Mouse (Mus musculus) lung, postnatal 0 days (tissue): ENCODE results near the gene Mtnr1b. TPM values are rescaled to one million over a fixed set of nuclear protein-coding genes. Genes with fewer than 3 reads are reported as not detected.

Experiments used
- ATAC-seq: fragments of 200-750 bp; cut with Nextera tagmentation; 2 replicates; pipeline ENCODE4 v1.8.0; 2017; ENCODE audit warnings: moderate library complexity
- DNase-seq: peaks from one replicate; pipeline ENCODE4 v3.0.0-alpha.2; 2016; ENCODE audit warnings: low spot score
- H3K27ac ChIP-seq: fragments of 300-500 bp; sonication (generic); 2 replicates; pipeline ENCODE4 v1.5.1; 2014; ENCODE audit warnings: antibody characterized with exemption, mild to moderate bottlenecking, low read length, mixed read lengths
- H3K27me3 ChIP-seq: fragments of 300-500 bp; sonication (generic); replicated peaks from 2 replicates; pipeline ENCODE4 v1.6.1; 2014; ENCODE audit warnings: low read length, mixed read lengths; ENCODE audit not compliant: insufficient read depth
- H3K36me3 ChIP-seq: fragments of 300-500 bp; sonication (generic); 2 replicates; pipeline ENCODE4 v1.6.1; 2014; ENCODE audit warnings: low read length, mixed read lengths; ENCODE audit not compliant: insufficient read depth
- H3K4me1 ChIP-seq: fragments of 300-500 bp; sonication (generic); 2 replicates; pipeline ENCODE4 v1.6.1; 2014; ENCODE audit warnings: antibody characterized with exemption, low read depth, low read length, mixed read lengths; ENCODE audit not compliant: insufficient read depth
- H3K4me2 ChIP-seq: fragments of 300-500 bp; sonication (generic); replicated peaks from 2 replicates; pipeline ENCODE4 v1.6.1; 2014; ENCODE audit warnings: low read depth, mild to moderate bottlenecking, low read length, moderate library complexity, mixed read lengths
- H3K4me3 ChIP-seq: fragments of 300-500 bp; sonication (generic); 2 replicates; pipeline ENCODE4 v1.5.1; 2014; ENCODE audit warnings: low read depth, low read length
- H3K9ac ChIP-seq: fragments of 300-500 bp; sonication (generic); replicated peaks from 2 replicates; pipeline ENCODE4 v1.6.1; 2014; ENCODE audit warnings: low read depth, mild to moderate bottlenecking
- H3K9me3 ChIP-seq: fragments of 300-500 bp; sonication (generic); 2 replicates; pipeline ENCODE4 v1.6.1; 2016; ENCODE audit warnings: low read length, mixed read lengths
- CTCF ChIP-seq: IDR thresholded peaks from 2 replicates; pipeline ENCODE4 v1.5.1; 2016; ENCODE audit warnings: antibody characterized with exemption, mild to moderate bottlenecking
- EP300 ChIP-seq: IDR thresholded peaks from 2 replicates; pipeline ENCODE4 v1.6.1; 2016; ENCODE audit warnings: antibody characterized with exemption, mild to moderate bottlenecking, control low read depth
- WGBS: fragments of 180-500 bp; shearing (Covaris S2); extraction: QIAGEN DNeasy Blood & Tissue Kit; methylation state at CpG from one replicate; pipeline ENCODE4 v1.1.7; 2014; 5-methylcytosine and 5-hydroxymethylcytosine counted together
- polyA plus RNA-seq: library from polyadenylated mRNA; unstranded; fragments of >200 nt; fragmentation: Nextera tagmentation; extraction: Ambion mirVana; gene quantifications from 2 replicates; pipeline ENCODE4 v1.2.1, GENCODE M21; 2015

The Mtnr1b gene
- polyA plus RNA-seq, 1 experiment from 2014 or later = not detected

DNA sequence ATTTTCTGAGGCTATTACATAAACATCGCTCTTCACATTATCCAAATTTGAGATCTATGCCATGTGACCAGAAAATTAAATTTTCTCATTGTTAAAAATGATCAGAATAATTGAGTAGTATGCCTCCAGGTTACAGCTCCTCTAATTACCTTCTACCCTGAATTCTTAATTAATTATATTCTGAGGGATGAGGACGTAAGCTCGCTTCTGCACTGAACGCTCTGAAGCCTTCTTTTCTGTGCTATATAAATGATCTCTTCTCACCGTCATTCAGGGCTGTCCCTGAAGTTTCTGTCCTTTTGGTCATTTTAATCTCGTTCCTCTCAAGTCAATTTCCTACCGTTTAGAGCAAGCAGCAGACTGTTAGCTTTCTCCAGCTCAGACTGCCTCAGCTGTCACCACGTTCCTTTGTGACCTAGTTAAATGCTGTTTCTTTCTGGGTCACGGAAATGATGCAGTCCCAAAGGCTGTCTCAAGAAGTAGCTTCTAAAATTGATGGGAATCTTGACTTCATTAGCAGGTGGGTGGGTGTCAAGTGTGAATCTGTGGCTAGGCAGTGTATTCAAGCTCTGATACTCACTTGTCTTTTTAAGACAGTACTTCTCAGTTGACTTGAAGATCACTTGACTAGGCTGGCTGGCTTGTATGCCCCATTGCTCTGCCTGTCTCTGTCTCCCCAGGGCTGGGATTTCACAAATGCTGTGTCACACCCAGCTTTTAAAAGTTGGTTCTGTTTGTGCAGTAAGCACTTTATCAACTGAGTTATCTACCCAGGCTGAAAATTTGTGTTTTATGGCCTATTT is 29.8 kb upstream of the Mtnr1b start:
- Histone ChIP-seq H3K27me3 (no peaks in the 10 kb centered on the region), H3K36me3 (no peaks in the 10 kb centered on the region), H3K27ac (no peak overlapping the region), H3K4me3 (no peak overlapping the region), H3K4me1 (no peaks in the 10 kb centered on the region), H3K9me3 (no peaks in the 10 kb centered on the region), H3K9ac (no peak overlapping the region), H3K4me2 (no peak overlapping the region)
- no peak for ATAC-seq
- 67% methylated on average over 9 of the region's 9 CpGs for WGBS
- TF ChIP-seq CTCF = no peak
- no peak for TF ChIP-seq EP300
- no peak for DNase-seq

- DNase-seq (no peak), ATAC-seq (no peak)
- Histone ChIP-seq H3K9me3 (no peaks in the 10 kb centered on the region), H3K4me2 (no peak overlapping the region), H3K4me1 (no peaks in the 10 kb centered on the region), H3K27ac (no peak overlapping the region), H3K36me3 (no peaks in the 10 kb centered on the region), H3K27me3 (no peaks in the 10 kb centered on the region), H3K4me3 (no peak overlapping the region), H3K9ac (no peak overlapping the region)
- 72% methylated on average over 2 of the region's 2 CpGs for WGBS
- no peak for TF ChIP-seq EP300
- no peak for TF ChIP-seq CTCF
Measured at GRCm38 (mm10) chr9:15898112-15898511, 23.8 kb upstream of the Mtnr1b start.

DNA sequence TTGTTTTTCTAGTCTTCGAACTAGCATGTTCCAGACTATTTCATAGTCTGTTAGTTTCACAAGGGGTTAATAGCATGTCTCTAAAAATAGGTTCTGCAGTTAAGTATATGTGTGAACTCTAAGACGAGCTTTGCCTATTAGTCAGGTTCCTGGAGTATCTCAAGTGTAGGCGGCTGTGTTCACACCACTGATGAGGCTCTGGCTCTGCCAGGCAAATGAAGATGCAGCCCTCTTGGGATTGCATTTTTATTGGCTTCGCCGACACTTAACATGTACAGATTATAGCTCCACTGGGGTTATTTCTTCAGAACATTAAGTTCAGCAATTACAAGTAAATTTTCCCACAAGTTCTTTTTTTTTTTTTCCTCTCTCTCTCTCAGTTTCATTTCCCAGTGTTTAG is 12.4 kb upstream of the Mtnr1b start:
- DNase-seq (no peak), ATAC-seq (no peak)
- Histone ChIP-seq H3K4me1 (no peaks in the 10 kb centered on the region), H3K27me3 (no peaks in the 10 kb centered on the region), H3K9me3 (no peaks in the 10 kb centered on the region), H3K9ac (no peak overlapping the region), H3K36me3 (no peaks in the 10 kb centered on the region), H3K4me2 (no peak overlapping the region), H3K27ac (no peak overlapping the region), H3K4me3 (no peak overlapping the region)
- no peak for TF ChIP-seq CTCF
- TF ChIP-seq EP300 = no peak
- WGBS = 68% methylated on average over 5 of the region's 5 CpGs

- DNase-seq = no peak
- H3K9ac ChIP-seq = no peak overlapping the region
- no peaks in the 10 kb centered on the region for H3K36me3 ChIP-seq
- no peaks in the 10 kb centered on the region for H3K9me3 ChIP-seq
- H3K27ac ChIP-seq = no peak overlapping the region
- ATAC-seq = no peak
- no peak overlapping the region for H3K4me3 ChIP-seq
- no peaks in the 10 kb centered on the region for H3K4me1 ChIP-seq
- H3K4me2 ChIP-seq = no peak overlapping the region
- no peak for TF ChIP-seq EP300
- TF ChIP-seq CTCF = no peak
- no peaks in the 10 kb centered on the region for H3K27me3 ChIP-seq
Measured at GRCm38 (mm10) chr9:15880754-15881153, 6.4 kb upstream of the Mtnr1b start.

DNA sequence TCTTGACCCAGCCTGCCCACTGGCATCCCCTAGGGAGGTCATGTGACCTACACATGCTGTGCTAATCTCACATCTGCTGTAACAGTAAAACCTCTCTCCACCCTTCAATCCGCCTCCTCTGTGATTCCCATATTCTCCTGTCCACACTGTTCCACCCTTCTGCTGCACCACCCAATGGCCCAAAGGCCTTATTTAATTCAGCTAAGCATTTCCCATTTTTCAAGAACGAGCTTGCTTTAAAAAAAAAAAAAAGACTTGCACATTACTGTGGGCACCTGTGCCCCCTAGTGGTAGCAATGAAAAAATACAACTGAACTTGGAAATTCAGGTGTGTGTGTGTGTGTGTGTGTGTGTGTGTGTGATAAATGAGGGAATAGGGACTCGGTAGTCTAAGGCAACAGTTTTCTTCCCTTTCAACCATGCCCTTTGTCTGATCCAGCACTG is 5.8 kb upstream of the Mtnr1b start:
- WGBS = 19% methylated on average over 3 of the region's 3 CpGs

GRCm38 (mm10) chr9:15870013-15870412 is 4.3 kb downstream of the Mtnr1b start:
- TF ChIP-seq CTCF (no peak), EP300 (no peak)
- no peak overlapping the region for H3K9ac ChIP-seq
- no peak overlapping the region for H3K27ac ChIP-seq
- H3K4me3 ChIP-seq = no peak overlapping the region
- H3K9me3 ChIP-seq = no peaks in the 10 kb centered on the region
- whole genome bisulfite sequencing = 17% methylated on average over 4 of the region's 4 CpGs
- no peaks in the 10 kb centered on the region for H3K4me1 ChIP-seq
- DNase-seq (peak; percentile 22), ATAC-seq (peak; percentile 48)
- H3K27me3 ChIP-seq = no peaks in the 10 kb centered on the region
- H3K4me2 ChIP-seq = no peak overlapping the region
- no peaks in the 10 kb centered on the region for H3K36me3 ChIP-seq

More for the DNA sequence above, 5.8 kb upstream of the Mtnr1b start:
- Histone ChIP-seq H3K4me3 (no peak overlapping the region), H3K36me3 (no peaks in the 10 kb centered on the region), H3K27me3 (no peaks in the 10 kb centered on the region), H3K4me2 (no peak overlapping the region), H3K9me3 (no peaks in the 10 kb centered on the region), H3K27ac (no peak overlapping the region), H3K9ac (no peak overlapping the region), H3K4me1 (no peaks in the 10 kb centered on the region)
- DNase-seq (peak; percentile 65), ATAC-seq (no peak)
- TF ChIP-seq EP300 = no peak
- peak; percentile 83 for TF ChIP-seq CTCF
